Mouse (Mus musculus): ENCODE measurements around the gene Rit1.
"Not testable (repeated sequence)": the region's sequence is repeated elsewhere in the genome, so short reads cannot be mapped to it uniquely, and the experiment has no call there.

Rit1 gene

DNA sequence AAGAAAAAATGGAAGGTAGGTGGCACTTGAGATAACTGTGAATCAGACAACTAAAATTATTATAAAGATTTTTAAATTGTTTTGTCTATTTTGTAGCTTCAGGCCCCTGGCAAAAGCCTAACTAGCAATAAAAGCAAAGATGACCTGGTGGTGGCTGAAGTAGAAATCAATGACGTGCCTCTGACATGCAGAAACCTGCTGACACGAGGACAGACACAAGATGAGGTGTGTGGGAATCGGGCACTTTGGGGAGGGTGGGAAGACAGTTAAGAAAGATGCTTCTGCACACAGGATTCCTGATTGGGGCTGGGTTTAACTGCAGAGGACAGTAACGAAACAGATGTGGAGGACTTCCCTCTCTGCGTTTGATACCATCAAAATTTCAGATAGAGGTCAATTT lies 27.6 kb upstream of the Rit1 start:
- Histone ChIP-seq H3K27me3 (ENCODE audit: insufficient read depth, low read length) (no peaks in the 10 kb centered on the region), H3K9me3 (ENCODE audit: low read length) (no peaks in the 10 kb centered on the region), H3K36me3 (ENCODE audit: insufficient read depth, low read length) (peaks cover 75% of the 10 kb centered on the region), H3K4me3 (replicated peaks; ENCODE audit: low read length) (no peak overlapping the region), H3K4me1 (replicated peaks; ENCODE audit: low read depth, low read length) (peaks cover 58% of the 10 kb centered on the region)
- TF ChIP-seq POU5F1 (IDR thresholded peaks at IDR 0.05; ENCODE audit: borderline replicate concordance, low read length) = no peak
- no peak for TF ChIP-seq NANOG (IDR thresholded peaks at IDR 0.05; ENCODE audit: borderline replicate concordance, low read length)
- no peak for TF ChIP-seq CTCF (conservative IDR thresholded peaks at IDR 0.05; ENCODE audit: low read length)

DNA sequence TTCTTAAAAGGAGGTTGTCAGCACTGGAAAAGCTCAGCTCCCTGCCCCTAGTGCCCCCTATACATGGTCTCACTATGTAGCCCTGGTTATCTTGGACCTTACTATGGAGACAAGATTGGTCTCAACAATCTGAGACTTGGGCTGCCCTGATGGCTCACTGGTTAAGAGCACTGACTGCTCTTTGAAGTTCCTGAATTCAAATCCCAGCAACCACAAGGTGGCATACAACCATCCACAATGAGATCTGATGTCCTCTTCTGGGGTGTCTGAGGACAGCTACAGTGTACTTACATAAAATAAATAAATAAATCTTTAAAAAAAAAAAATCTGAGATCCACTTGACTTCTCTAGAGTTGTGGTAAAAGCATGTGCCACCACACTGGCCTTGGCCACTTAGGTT lies 21.1 kb upstream of the Rit1 start:
- no peaks in the 10 kb centered on the region for H3K9me3 ChIP-seq (ENCODE audit: low read length)
- no peak overlapping the region for H3K4me3 ChIP-seq (replicated peaks; ENCODE audit: low read length)
- peaks cover 98% of the 10 kb centered on the region for H3K36me3 ChIP-seq (ENCODE audit: insufficient read depth, low read length)
- peaks cover 25% of the 10 kb centered on the region for H3K4me1 ChIP-seq (replicated peaks; ENCODE audit: low read depth, low read length)
- H3K27me3 ChIP-seq (ENCODE audit: insufficient read depth, low read length) = no peaks in the 10 kb centered on the region
- no peak for TF ChIP-seq CTCF (conservative IDR thresholded peaks at IDR 0.05; ENCODE audit: low read length)

DNA sequence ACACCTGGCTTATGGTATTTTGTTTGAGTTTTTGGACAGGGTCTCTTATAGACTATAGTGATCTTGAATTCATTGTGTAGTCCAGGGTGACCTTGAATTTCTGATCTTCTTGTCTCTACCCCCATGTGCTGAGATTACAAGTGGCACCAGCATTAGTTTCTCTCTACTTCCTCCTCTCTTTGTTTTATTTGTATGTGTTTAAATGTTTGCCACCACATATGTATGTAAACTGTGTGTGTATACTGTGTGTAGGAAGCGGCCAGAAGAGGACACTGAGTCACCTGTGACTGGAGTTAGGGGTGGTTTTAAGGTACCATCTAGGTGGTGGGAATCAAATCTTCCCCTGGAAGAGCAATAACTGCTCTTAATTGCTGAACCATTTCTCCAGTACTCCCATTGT lies 18.6 kb upstream of the Rit1 start:
- TF ChIP-seq CTCF (conservative IDR thresholded peaks at IDR 0.05; ENCODE audit: low read length) (no peak), POU5F1 (IDR thresholded peaks at IDR 0.05; ENCODE audit: borderline replicate concordance, low read length) (no peak), NANOG (IDR thresholded peaks at IDR 0.05; ENCODE audit: borderline replicate concordance, low read length) (no peak)
- peaks cover 98% of the 10 kb centered on the region for H3K36me3 ChIP-seq (ENCODE audit: insufficient read depth, low read length)
- peaks cover 17% of the 10 kb centered on the region for H3K4me1 ChIP-seq (replicated peaks; ENCODE audit: low read depth, low read length)
- H3K9me3 ChIP-seq (ENCODE audit: low read length) = no peaks in the 10 kb centered on the region
- H3K4me3 ChIP-seq (replicated peaks; ENCODE audit: low read length) = no peak overlapping the region
- no peaks in the 10 kb centered on the region for H3K27me3 ChIP-seq (ENCODE audit: insufficient read depth, low read length)

DNA sequence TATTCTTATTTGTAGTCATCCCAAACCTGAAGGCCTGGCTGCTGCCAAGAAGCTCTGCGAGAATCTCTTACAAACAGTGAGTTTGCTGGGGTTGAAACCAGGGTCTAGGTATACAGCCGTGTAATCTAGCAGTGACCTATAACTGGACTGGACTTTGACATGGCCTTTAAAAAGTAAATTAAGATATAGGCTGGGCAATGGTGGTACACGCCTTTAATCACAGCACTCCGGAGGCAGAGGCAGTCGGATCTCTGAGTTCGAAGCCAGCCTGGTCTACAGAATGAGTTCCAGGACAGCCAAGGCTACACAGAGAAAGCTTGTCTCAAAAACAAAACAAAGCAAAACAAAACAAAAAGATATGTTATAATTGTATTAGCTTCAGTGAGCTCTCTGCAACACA lies 17.8 kb upstream of the Rit1 start:
- Histone ChIP-seq H3K4me1 (replicated peaks; ENCODE audit: low read depth, low read length) (peaks cover 9% of the 10 kb centered on the region), H3K27me3 (ENCODE audit: insufficient read depth, low read length) (no peaks in the 10 kb centered on the region), H3K4me3 (replicated peaks; ENCODE audit: low read length) (no peak overlapping the region), H3K9me3 (ENCODE audit: low read length) (no peaks in the 10 kb centered on the region), H3K36me3 (ENCODE audit: insufficient read depth, low read length) (peaks cover 98% of the 10 kb centered on the region)
- TF ChIP-seq NANOG (IDR thresholded peaks at IDR 0.05; ENCODE audit: borderline replicate concordance, low read length) (no peak), POU5F1 (IDR thresholded peaks at IDR 0.05; ENCODE audit: borderline replicate concordance, low read length) (no peak), CTCF (conservative IDR thresholded peaks at IDR 0.05; ENCODE audit: low read length) (no peak)

DNA sequence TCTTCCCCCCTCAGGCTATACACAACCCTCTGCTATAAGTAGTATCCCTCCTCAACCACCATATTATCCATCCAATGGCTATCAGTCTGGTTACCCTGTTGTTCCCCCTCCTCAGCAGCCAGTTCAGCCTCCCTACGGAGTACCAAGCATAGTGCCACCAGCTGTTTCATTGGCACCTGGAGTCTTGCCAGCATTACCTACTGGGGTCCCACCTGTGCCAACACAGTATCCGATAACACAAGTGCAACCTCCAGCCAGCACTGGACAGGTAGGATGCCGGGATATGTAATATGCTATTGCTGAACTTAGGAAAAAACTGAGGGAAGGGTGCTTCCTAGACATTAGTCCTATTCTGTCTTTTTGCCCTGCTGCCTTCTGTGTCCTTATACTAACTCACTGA lies 16.4 kb upstream of the Rit1 start:
- no peak overlapping the region for H3K4me3 ChIP-seq (replicated peaks; ENCODE audit: low read length)
- H3K4me1 ChIP-seq (replicated peaks; ENCODE audit: low read depth, low read length) = no peaks in the 10 kb centered on the region
- H3K27me3 ChIP-seq (ENCODE audit: insufficient read depth, low read length) = no peaks in the 10 kb centered on the region
- no peaks in the 10 kb centered on the region for H3K9me3 ChIP-seq (ENCODE audit: low read length)
- TF ChIP-seq CTCF (conservative IDR thresholded peaks at IDR 0.05; ENCODE audit: low read length) = no peak
- TF ChIP-seq NANOG (IDR thresholded peaks at IDR 0.05; ENCODE audit: borderline replicate concordance, low read length) = no peak
- no peak for TF ChIP-seq POU5F1 (IDR thresholded peaks at IDR 0.05; ENCODE audit: borderline replicate concordance, low read length)
- H3K36me3 ChIP-seq (ENCODE audit: insufficient read depth, low read length) = peaks cover 98% of the 10 kb centered on the region

DNA sequence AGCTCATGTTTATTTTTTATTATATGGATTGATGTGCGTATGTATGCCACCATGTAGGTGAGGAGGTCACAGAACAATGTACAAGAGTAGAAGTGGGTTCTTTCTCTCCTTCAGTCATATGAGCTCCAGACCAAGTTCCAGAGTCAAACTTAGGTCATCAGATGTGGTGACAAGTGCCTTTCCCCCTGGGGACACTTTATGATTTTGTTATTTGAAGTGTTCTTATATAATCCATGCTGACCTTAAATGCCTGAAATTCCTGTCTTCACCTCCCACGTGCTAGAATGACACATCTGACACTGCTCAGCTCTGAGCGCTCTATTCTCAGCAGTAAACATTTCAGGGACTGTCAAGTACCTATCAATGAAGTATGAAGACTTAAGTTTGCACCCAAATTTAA lies 15.4 kb upstream of the Rit1 start:
- Histone ChIP-seq H3K4me1 (replicated peaks; ENCODE audit: low read depth, low read length) (no peaks in the 10 kb centered on the region), H3K36me3 (ENCODE audit: insufficient read depth, low read length) (peaks cover 98% of the 10 kb centered on the region)

DNA sequence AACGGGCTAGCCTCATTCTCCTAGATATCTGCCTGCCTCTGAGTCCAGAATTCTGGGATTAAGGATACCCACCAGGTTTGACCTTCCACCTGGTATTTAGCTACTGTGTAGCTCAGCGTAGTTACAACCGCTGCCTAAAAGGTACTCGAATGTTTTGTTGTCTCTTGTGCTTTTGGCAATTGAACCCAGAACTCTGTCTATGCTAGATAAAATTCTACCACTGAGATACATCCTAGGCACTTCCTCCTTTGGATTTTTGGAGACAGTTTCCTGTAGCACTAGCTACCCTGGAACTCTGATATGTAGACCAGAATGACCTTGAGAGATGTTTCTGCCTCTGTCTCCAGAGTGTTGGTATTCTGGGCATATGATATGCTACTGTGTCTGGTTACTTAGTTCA lies 2.9 kb upstream of the Rit1 start:
- Histone ChIP-seq H3K4me1 (replicated peaks; ENCODE audit: low read depth, low read length) (peaks cover 20% of the 10 kb centered on the region), H3K9me3 (ENCODE audit: low read length) (no peaks in the 10 kb centered on the region), H3K27me3 (ENCODE audit: insufficient read depth, low read length) (no peaks in the 10 kb centered on the region), H3K4me3 (replicated peaks; ENCODE audit: low read length) (no peak overlapping the region), H3K36me3 (ENCODE audit: insufficient read depth, low read length) (peaks cover 57% of the 10 kb centered on the region)
- TF ChIP-seq POU5F1 (IDR thresholded peaks at IDR 0.05; ENCODE audit: borderline replicate concordance, low read length) (no peak), NANOG (IDR thresholded peaks at IDR 0.05; ENCODE audit: borderline replicate concordance, low read length) (no peak), CTCF (conservative IDR thresholded peaks at IDR 0.05; ENCODE audit: low read length) (no peak)

More for the DNA sequence above, 15.4 kb upstream of the Rit1 start:
- H3K27me3 ChIP-seq (ENCODE audit: insufficient read depth, low read length) = no peaks in the 10 kb centered on the region
- TF ChIP-seq POU5F1 (IDR thresholded peaks at IDR 0.05; ENCODE audit: borderline replicate concordance, low read length) (no peak), CTCF (conservative IDR thresholded peaks at IDR 0.05; ENCODE audit: low read length) (no peak), NANOG (IDR thresholded peaks at IDR 0.05; ENCODE audit: borderline replicate concordance, low read length) (no peak)
- H3K9me3 ChIP-seq (ENCODE audit: low read length) = no peaks in the 10 kb centered on the region
- no peak overlapping the region for H3K4me3 ChIP-seq (replicated peaks; ENCODE audit: low read length)

DNA sequence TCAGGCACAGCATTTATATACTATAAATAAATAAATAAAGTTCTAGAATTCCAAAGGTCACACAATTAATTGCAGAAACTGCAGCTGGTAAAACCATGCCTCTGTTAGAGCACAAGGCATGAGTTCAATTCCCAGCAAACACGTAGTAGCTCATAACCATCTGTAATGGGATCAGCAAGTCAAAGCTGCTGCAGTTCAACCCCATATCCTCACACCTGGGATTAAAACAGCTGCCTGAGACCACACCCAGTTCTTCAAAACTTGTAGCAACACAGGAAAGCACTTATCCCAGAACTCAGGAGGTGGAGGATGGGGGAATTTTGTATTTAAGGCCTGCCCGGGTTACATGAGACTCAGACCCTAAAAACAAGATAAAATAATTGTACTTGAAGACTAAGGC lies 1.9 kb upstream of the Rit1 start:
- peaks cover 50% of the 10 kb centered on the region for H3K36me3 ChIP-seq (ENCODE audit: insufficient read depth, low read length)
- no peak overlapping the region for H3K4me3 ChIP-seq (replicated peaks; ENCODE audit: low read length)
- no peaks in the 10 kb centered on the region for H3K27me3 ChIP-seq (ENCODE audit: insufficient read depth, low read length)
- no peaks in the 10 kb centered on the region for H3K9me3 ChIP-seq (ENCODE audit: low read length)
- TF ChIP-seq POU5F1 (IDR thresholded peaks at IDR 0.05; ENCODE audit: borderline replicate concordance, low read length) (no peak), NANOG (IDR thresholded peaks at IDR 0.05; ENCODE audit: borderline replicate concordance, low read length) (no peak), CTCF (conservative IDR thresholded peaks at IDR 0.05; ENCODE audit: low read length) (no peak)
- peaks cover 29% of the 10 kb centered on the region for H3K4me1 ChIP-seq (replicated peaks; ENCODE audit: low read depth, low read length)

DNA sequence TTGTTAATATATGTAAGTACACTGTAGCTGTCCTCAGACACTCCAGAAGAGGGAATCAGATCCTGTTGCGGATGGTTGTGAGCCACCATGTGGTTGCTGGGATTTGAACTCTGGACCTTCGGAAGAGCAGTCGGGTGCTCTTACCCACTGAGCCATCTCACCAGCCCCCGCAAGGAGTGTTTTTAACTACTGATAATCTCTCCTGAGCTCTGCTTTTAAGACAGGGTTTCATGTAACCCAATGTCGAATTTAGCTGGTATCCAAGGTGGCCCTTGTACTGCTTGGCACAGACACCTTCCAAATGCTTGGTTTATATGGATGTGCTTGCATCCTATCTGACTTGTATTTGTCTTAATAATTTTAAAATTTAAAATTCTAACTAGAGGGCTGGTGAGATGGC lies 922 bp upstream of the Rit1 start:
- H3K36me3 ChIP-seq (ENCODE audit: insufficient read depth, low read length) = peaks cover 46% of the 10 kb centered on the region
- H3K4me3 ChIP-seq (replicated peaks; ENCODE audit: low read length); H3K9me3 ChIP-seq (ENCODE audit: low read length); H3K27me3 ChIP-seq (ENCODE audit: insufficient read depth, low read length): not testable (repeated sequence)
- peaks cover 29% of the 10 kb centered on the region for H3K4me1 ChIP-seq (replicated peaks; ENCODE audit: low read depth, low read length)
